Mouse (Mus musculus) heart, postnatal 0 days (tissue): Measurements from ENCODE around the gene Polm.

Experiments used
- CTCF ChIP-seq: IDR thresholded peaks from 2 replicates; pipeline ENCODE4 v1.5.1; 2016; ENCODE audit warnings: antibody characterized with exemption, control low read depth, low read depth
- EP300 ChIP-seq: IDR thresholded peaks from 2 replicates; pipeline ENCODE4 v1.6.1; 2016; ENCODE audit warnings: antibody characterized with exemption, low read depth

- TF ChIP-seq CTCF, result no peak
- no peak for TF ChIP-seq EP300
Measured at GRCm38 (mm10) chr11:5878661-5879060, 40.8 kb upstream of the Polm start.
